Mouse (Mus musculus) forebrain, embryonic 13.5 days (tissue): ENCODE results near the gene BC052040. TPM values are rescaled to one million over a fixed set of nuclear protein-coding genes. Genes with fewer than 3 reads are reported as not detected.

ENCODE experiments used
- ATAC-seq: fragments of 200-750 bp; cut with Nextera tagmentation; 2 replicates; pipeline ENCODE4 v1.8.0; 2017
- H3K27ac ChIP-seq: fragments of 300-500 bp; sonication (generic); 2 replicates; pipeline ENCODE4 v1.5.1; 2015; ENCODE audit warnings: inconsistent platforms, mild to moderate bottlenecking, moderate library complexity
- H3K27me3 ChIP-seq: fragments of 300-500 bp; sonication (generic); 2 replicates; pipeline ENCODE4 v1.6.1; 2015; ENCODE audit warnings: mild to moderate bottlenecking, inconsistent platforms
- H3K36me3 ChIP-seq: fragments of 300-500 bp; sonication (generic); 2 replicates; pipeline ENCODE4 v1.6.1; 2015; ENCODE audit warnings: mild to moderate bottlenecking, inconsistent platforms; ENCODE audit not compliant: poor library complexity, severe bottlenecking
- H3K4me1 ChIP-seq: fragments of 300-500 bp; sonication (generic); 2 replicates; pipeline ENCODE4 v1.6.1; 2015; ENCODE audit warnings: inconsistent platforms
- H3K4me2 ChIP-seq: fragments of 300-500 bp; sonication (generic); 2 replicates; pipeline ENCODE4 v1.6.1; 2015; ENCODE audit warnings: inconsistent platforms, mild to moderate bottlenecking, moderate library complexity
- H3K4me3 ChIP-seq: fragments of 300-500 bp; sonication (generic); 2 replicates; pipeline ENCODE4 v1.5.1; 2015; ENCODE audit warnings: mild to moderate bottlenecking, inconsistent platforms
- H3K9ac ChIP-seq: fragments of 300-500 bp; sonication (generic); 2 replicates; pipeline ENCODE4 v1.6.1; 2015; ENCODE audit warnings: mild to moderate bottlenecking, inconsistent platforms
- H3K9me3 ChIP-seq: fragments of 300-500 bp; sonication (generic); replicated peaks from 2 replicates; pipeline ENCODE4 v1.6.1; 2016; ENCODE audit warnings: inconsistent platforms
- WGBS: fragments of 180-500 bp; shearing (Covaris S2); methylation state at CpG from one replicate; pipeline ENCODE4 v1.1.7; 2015; 5-methylcytosine and 5-hydroxymethylcytosine counted together
- polyA plus RNA-seq: library from polyadenylated mRNA; unstranded; fragments of >200 nt; fragmentation: Nextera tagmentation; extraction: Ambion mirVana; gene quantifications from 2 replicates; pipeline ENCODE4 v1.2.1, GENCODE M21; 2015

Gene BC052040
- 20.6 and 21.0 TPM in 2 replicates for polyA plus RNA-seq

DNA sequence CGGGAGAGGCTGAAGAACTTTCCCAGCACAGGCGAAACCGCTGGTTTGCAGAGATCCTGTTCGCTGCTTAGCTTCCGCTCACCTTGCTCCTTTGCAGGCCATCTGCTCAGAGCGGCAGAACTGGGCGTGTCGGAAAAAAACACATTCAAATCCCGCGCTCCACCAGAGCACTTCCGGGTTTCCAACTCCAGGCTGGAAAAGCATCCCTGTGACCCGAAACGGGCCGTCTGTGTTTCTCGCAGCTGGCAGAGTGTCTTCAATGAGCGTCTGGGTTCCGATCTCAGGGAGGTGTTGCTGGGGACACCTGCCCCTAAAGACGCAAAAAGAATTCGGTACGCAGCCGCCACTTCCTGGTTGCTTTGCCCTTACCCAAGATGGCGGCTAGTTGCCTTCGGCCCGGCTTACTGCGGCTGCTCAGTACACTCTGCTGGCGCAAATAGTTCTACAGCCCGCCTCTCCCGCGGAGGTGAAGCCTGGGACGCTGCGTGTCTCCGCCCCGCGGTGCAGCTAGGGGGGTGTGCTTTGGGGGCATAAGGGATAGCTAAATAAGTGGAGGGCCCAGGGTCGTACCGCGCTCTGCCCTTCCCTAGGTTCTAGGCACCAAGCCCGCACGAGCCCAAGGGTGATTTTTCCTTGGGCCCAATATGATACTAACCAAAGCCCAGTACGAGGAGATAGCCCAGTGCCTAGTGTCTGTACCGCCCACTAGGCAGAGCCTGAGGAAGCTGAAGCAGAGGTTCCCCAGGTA, at the start of gene BC052040:
BC052040 (plus strand) TSS at position 476 of the 748 bp plus-strand sequence.
- Histone ChIP-seq H3K36me3 (no peaks in the 10 kb centered on the region), H3K27ac (peak within 1 kb of the TSS; percentile 69), H3K27me3 (no peaks in the 10 kb centered on the region), H3K4me2 (peak within 1 kb of the TSS; percentile 60), H3K9me3 (no peaks in the 10 kb centered on the region), H3K4me3 (peak within 1 kb of the TSS; percentile 60), H3K4me1 (peaks cover 29% of the 10 kb centered on the region), H3K9ac (peak within 1 kb of the TSS; percentile 62)
- peak; percentile 97 for ATAC-seq
- WGBS: under 1% methylated on average over 41 of the region's 41 CpGs

DNA sequence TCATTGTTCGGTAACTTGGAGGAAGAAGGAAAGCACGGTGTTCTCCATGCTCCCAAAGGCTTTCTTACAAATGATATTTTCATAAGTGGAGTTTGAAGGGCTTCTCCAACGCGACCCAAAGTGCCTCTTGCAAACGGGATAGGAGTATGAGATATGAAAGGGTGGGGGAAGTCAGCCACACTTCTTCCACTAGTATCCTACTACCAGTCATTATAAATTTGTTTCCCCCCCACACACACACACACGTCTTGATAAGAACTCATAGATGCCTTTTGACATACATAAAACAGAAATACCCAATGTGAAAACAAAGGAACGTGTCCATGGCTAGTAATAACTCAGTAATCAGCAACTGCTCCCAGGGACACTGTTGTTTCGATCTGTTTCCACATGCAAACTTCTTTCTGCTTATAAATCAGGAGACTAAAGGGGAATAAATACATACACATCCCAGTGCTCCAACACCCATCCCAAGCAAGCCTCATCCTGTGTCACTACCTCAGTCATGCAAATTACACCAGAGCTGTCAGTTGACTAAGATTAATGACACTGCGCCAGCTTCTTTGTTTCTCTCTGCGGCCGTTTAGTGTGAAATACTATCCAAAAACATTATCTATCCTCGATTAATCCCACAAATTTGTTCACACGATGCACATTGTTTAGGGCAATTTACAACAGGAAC, 43.4 kb upstream of the BC052040 start:
- H3K4me2 ChIP-seq: no peak overlapping the region
- WGBS: 53% methylated on average over 13 of the region's 13 CpGs
- no peak overlapping the region for H3K9ac ChIP-seq
- no peaks in the 10 kb centered on the region for H3K36me3 ChIP-seq
- H3K27me3 ChIP-seq: no peaks in the 10 kb centered on the region
- no peak; the same call in 1 of the 2 replicates for ATAC-seq
- H3K27ac ChIP-seq: 0 out of 2 replicates have a peak overlapping the region, but pooled peaks have one; percentile 6
- peaks cover 15% of the 10 kb centered on the region for H3K4me1 ChIP-seq
- H3K9me3 ChIP-seq: no peaks in the 10 kb centered on the region
- H3K4me3 ChIP-seq: no peak overlapping the region

DNA sequence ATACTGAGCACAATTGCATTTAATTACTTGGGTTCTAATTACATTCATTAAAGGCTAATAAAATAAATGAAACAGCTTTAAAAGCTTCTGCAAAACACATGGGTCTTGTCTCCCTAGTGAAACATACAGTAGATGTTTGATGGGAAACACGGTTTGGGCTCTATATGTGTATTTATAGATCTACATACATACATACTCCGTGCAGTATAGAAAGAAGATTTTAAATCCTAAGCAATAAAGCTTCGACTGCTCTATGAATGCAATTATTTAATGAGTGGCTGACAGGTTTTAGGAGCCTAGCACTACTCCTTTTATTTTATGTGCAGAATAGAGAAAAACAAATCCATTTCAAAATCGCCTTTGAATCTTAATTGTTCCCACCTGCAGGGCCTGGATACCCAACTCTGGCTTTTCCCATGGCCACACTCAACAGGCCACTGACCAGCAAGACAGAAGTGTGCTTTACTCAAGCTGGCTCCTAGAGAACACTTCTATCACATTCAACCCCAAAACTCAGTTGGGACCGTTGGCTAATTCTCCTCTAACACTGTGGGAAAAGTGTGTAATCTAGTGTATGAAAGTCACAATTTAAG, 42.7 kb upstream of the BC052040 start:
- Histone ChIP-seq H3K27ac (0 out of 2 replicates have a peak overlapping the region, but pooled peaks have one; percentile 6), H3K27me3 (no peaks in the 10 kb centered on the region), H3K9ac (no peak overlapping the region), H3K4me3 (no peak overlapping the region), H3K36me3 (no peaks in the 10 kb centered on the region), H3K4me1 (peaks cover 15% of the 10 kb centered on the region), H3K9me3 (no peaks in the 10 kb centered on the region), H3K4me2 (no peak overlapping the region)
- no peak; the same call in 1 of the 2 replicates for ATAC-seq
- 48% methylated on average over 5 of the region's 5 CpGs for WGBS

GRCm38 (mm10) chr2:115539731-115540130, 41.8 kb upstream of the BC052040 start:
- Histone ChIP-seq H3K9ac (no peak overlapping the region), H3K4me2 (no peak overlapping the region), H3K4me1 (peaks cover 15% of the 10 kb centered on the region), H3K9me3 (no peaks in the 10 kb centered on the region), H3K27ac (no peak overlapping the region), H3K27me3 (no peaks in the 10 kb centered on the region), H3K36me3 (no peaks in the 10 kb centered on the region), H3K4me3 (no peak overlapping the region)
- WGBS: 93% methylated on average over 5 of the region's 5 CpGs
- no peak for ATAC-seq

GRCm38 (mm10) chr2:115542401-115543123, 39.0 kb upstream of the BC052040 start:
- 72% methylated on average over 11 of the region's 11 CpGs for WGBS
- no peak overlapping the region for H3K9ac ChIP-seq
- ATAC-seq: no peak

DNA sequence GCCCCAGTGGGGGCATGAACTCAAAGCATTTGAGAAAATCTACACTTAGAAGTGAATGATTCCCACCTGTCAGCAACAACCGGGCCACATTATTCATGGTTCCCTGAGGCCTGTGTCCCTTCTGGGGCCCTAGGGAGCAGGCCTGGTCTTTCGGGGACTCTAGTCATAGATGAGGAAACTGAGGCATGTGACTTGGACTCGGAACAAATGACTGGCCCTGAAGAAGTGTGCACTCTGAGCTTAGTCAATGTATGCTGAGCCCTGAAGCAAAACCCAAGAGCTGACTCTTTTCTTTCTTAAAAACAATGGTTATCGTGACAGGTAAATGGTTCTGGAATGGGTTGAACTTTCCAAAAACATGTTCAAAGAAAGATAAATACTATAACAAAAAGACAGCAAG, 38.3 kb upstream of the BC052040 start:
- H3K27ac ChIP-seq: no peak overlapping the region
- H3K9ac ChIP-seq: no peak overlapping the region

More at GRCm38 (mm10) chr2:115542401-115543123, 39.0 kb upstream of the BC052040 start:
- no peaks in the 10 kb centered on the region for H3K27me3 ChIP-seq
- H3K9me3 ChIP-seq: no peaks in the 10 kb centered on the region
- no peak overlapping the region for H3K4me2 ChIP-seq
- H3K36me3 ChIP-seq: no peaks in the 10 kb centered on the region
- no peak overlapping the region for H3K4me3 ChIP-seq
- H3K27ac ChIP-seq: no peak overlapping the region
- H3K4me1 ChIP-seq: peaks cover 14% of the 10 kb centered on the region

DNA sequence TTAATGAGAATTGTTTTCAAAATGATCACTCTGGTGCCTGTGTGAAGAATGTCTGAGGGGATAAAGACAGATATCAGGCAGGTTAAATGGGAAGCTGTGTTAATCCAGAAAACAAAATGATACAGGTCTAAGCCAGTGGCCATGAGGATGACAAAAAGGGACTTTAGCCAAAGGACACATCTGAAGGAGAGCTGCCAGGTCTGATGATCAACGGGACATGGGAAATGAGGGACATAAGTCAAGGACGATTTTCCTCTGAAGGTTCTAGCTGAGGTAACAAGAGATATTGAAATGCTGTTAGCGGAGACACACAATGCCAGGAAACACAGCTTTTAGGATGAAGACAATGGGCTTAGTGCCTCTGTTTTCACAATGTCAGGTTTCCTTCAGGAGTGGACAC, 29.6 kb upstream of the BC052040 start:
- no peak for ATAC-seq
- 83% methylated on average over 3 of the region's 3 CpGs for WGBS
- no peak overlapping the region for H3K27ac ChIP-seq
- H3K4me1 ChIP-seq: no peaks in the 10 kb centered on the region
- no peak overlapping the region for H3K9ac ChIP-seq
- H3K4me3 ChIP-seq: no peak overlapping the region
- H3K4me2 ChIP-seq: no peak overlapping the region
- no peaks in the 10 kb centered on the region for H3K27me3 ChIP-seq
- H3K9me3 ChIP-seq: no peaks in the 10 kb centered on the region
- H3K36me3 ChIP-seq: no peaks in the 10 kb centered on the region

More for the DNA sequence above, 38.3 kb upstream of the BC052040 start:
- Histone ChIP-seq H3K4me2 (no peak overlapping the region), H3K36me3 (no peaks in the 10 kb centered on the region), H3K4me1 (peaks cover 8% of the 10 kb centered on the region), H3K27me3 (no peaks in the 10 kb centered on the region), H3K4me3 (no peak overlapping the region), H3K9me3 (no peaks in the 10 kb centered on the region)
- 82% methylated on average over 4 of the region's 4 CpGs for WGBS
- no peak for ATAC-seq

GRCm38 (mm10) chr2:115562155-115562827, 19.2 kb upstream of the BC052040 start:
- ATAC-seq: no peak
- Histone ChIP-seq H3K27me3 (no peaks in the 10 kb centered on the region), H3K4me2 (no peak overlapping the region), H3K4me3 (no peak overlapping the region), H3K36me3 (no peaks in the 10 kb centered on the region), H3K27ac (no peak overlapping the region), H3K4me1 (no peaks in the 10 kb centered on the region), H3K9me3 (no peaks in the 10 kb centered on the region), H3K9ac (no peak overlapping the region)
- WGBS: 86% methylated on average over 3 of the region's 3 CpGs

DNA sequence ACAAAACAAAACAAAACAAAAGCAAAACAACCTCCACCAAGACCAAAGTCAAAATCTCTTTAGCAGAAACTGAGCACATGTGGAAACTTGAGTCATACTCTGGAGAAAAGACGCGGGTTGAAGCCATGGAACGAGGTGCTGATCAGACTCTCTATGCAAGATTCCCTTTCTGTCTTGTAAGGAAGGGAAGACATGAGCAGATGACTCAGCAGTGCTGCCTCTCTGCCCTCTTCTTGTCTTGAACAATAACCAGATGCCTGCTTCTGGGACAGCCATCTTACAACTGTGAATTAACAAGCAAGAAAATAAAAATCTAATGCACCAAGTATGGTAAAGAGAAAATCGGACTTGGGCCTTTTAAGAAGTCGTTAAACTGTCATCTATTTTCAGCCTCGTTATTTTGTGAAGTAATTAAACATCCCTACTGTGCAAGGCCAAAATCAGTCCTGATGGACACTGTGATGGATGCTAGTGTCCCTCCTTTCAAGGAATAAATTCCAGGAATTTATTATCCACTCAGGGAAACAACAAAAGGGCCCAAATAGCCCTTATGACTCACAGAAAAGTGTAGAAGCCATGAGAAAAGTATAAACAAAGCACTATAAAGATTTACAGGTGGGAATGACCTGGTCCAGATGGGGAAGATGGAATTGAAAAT, 18.0 kb upstream of the BC052040 start:
- Histone ChIP-seq H3K9me3 (no peaks in the 10 kb centered on the region), H3K36me3 (no peaks in the 10 kb centered on the region), H3K4me3 (no peak overlapping the region), H3K27ac (no peak overlapping the region), H3K4me1 (no peaks in the 10 kb centered on the region), H3K27me3 (no peaks in the 10 kb centered on the region), H3K9ac (no peak overlapping the region), H3K4me2 (no peak overlapping the region)
- WGBS: 67% methylated on average over 6 of the region's 6 CpGs
- no peak for ATAC-seq

DNA sequence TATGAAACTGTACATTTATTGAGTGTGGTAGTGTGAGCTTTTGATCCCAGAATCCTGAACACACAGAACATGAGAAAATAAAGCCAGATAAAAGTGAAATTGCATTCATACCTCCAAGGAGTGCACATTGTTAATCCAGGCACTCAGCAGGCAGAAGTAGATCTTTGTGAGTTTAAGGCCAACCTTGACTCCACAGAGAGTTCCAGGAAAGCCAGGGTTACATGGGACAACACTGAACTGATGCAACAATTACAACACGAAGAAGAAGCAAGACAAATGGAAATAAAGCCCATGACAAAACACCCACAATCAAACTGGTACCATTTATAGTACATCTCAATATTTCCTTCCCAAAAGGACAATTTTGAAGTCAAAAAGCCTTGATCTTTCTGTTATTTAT, 9.5 kb upstream of the BC052040 start:
- Histone ChIP-seq H3K9me3 (no peaks in the 10 kb centered on the region), H3K36me3 (no peaks in the 10 kb centered on the region), H3K9ac (no peak overlapping the region), H3K27me3 (no peaks in the 10 kb centered on the region), H3K4me1 (no peaks in the 10 kb centered on the region), H3K27ac (no peak overlapping the region), H3K4me2 (no peak overlapping the region), H3K4me3 (no peak overlapping the region)
- ATAC-seq: no peak
- whole genome bisulfite sequencing: 85% methylated on average over 1 of the region's 1 CpGs

GRCm38 (mm10) chr2:115574802-115575201, 6.7 kb upstream of the BC052040 start:
- Histone ChIP-seq H3K4me2 (no peak overlapping the region), H3K36me3 (no peaks in the 10 kb centered on the region), H3K9ac (no peak overlapping the region), H3K27me3 (no peaks in the 10 kb centered on the region), H3K4me3 (no peak overlapping the region), H3K27ac (no peak overlapping the region), H3K9me3 (no peaks in the 10 kb centered on the region), H3K4me1 (peaks cover 10% of the 10 kb centered on the region; the same call in 1 of the 2 replicates)
- ATAC-seq: no peak
- WGBS: 79% methylated on average over 5 of the region's 5 CpGs
